Mouse (Mus musculus): ENCODE data around the gene Klhl29.

The Klhl29 gene

GRCm38 (mm10) chr12:5226676-5227654 is 148.5 kb downstream of the Klhl29 start:
- no peaks in the 10 kb centered on the region for H3K36me3 ChIP-seq (ENCODE audit: insufficient read depth, low read length)
- TF ChIP-seq POU5F1 (IDR thresholded peaks at IDR 0.05; ENCODE audit: borderline replicate concordance, low read length) (no peak), CTCF (conservative IDR thresholded peaks at IDR 0.05; ENCODE audit: low read length) (no peak), NANOG (IDR thresholded peaks at IDR 0.05; ENCODE audit: borderline replicate concordance, low read length) (no peak; the same call in 1 of the 2 replicates)
- H3K27me3 ChIP-seq (ENCODE audit: insufficient read depth, low read length), result peaks cover 7% of the 10 kb centered on the region; the same call in 1 of the 2 replicates
- no peak overlapping the region for H3K4me3 ChIP-seq (replicated peaks; ENCODE audit: low read length)
- no peaks in the 10 kb centered on the region for H3K9me3 ChIP-seq (ENCODE audit: low read length)
- H3K4me1 ChIP-seq (replicated peaks; ENCODE audit: low read depth, low read length), result peaks cover 14% of the 10 kb centered on the region

- H3K27me3 ChIP-seq (ENCODE audit: insufficient read depth, low read length), result peaks cover 20% of the 10 kb centered on the region
- no peak overlapping the region for H3K4me3 ChIP-seq (replicated peaks; ENCODE audit: low read length)
- no peaks in the 10 kb centered on the region for H3K36me3 ChIP-seq (ENCODE audit: insufficient read depth, low read length)
- H3K9me3 ChIP-seq (ENCODE audit: low read length), result no peaks in the 10 kb centered on the region
- H3K4me1 ChIP-seq (replicated peaks; ENCODE audit: low read depth, low read length), result peaks cover 14% of the 10 kb centered on the region
- TF ChIP-seq NANOG (IDR thresholded peaks at IDR 0.05; ENCODE audit: borderline replicate concordance, low read length) (no peak), POU5F1 (IDR thresholded peaks at IDR 0.05; ENCODE audit: borderline replicate concordance, low read length) (no peak)
These were observed 151.9 kb downstream of the Klhl29 start for GRCm38 (mm10) chr12:5223595-5223994.

- Histone ChIP-seq H3K4me3 (replicated peaks; ENCODE audit: low read length) (no peak overlapping the region), H3K36me3 (ENCODE audit: insufficient read depth, low read length) (no peaks in the 10 kb centered on the region), H3K27me3 (ENCODE audit: insufficient read depth, low read length) (peaks cover 20% of the 10 kb centered on the region), H3K9me3 (ENCODE audit: low read length) (no peaks in the 10 kb centered on the region), H3K4me1 (replicated peaks; ENCODE audit: low read depth, low read length) (peaks cover 21% of the 10 kb centered on the region)
- no peak for TF ChIP-seq NANOG (IDR thresholded peaks at IDR 0.05; ENCODE audit: borderline replicate concordance, low read length)
- TF ChIP-seq CTCF (conservative IDR thresholded peaks at IDR 0.05; ENCODE audit: low read length), result no peak
- no peak for TF ChIP-seq POU5F1 (IDR thresholded peaks at IDR 0.05; ENCODE audit: borderline replicate concordance, low read length)
These were observed 152.9 kb downstream of the Klhl29 start for GRCm38 (mm10) chr12:5222439-5223202.

GRCm38 (mm10) chr12:5219913-5220575 is 155.4 kb downstream of the Klhl29 start:
- Histone ChIP-seq H3K27me3 (ENCODE audit: insufficient read depth, low read length) (peaks cover 13% of the 10 kb centered on the region), H3K36me3 (ENCODE audit: insufficient read depth, low read length) (no peaks in the 10 kb centered on the region), H3K4me1 (replicated peaks; ENCODE audit: low read depth, low read length) (peaks cover 22% of the 10 kb centered on the region), H3K4me3 (replicated peaks; ENCODE audit: low read length) (no peak overlapping the region), H3K9me3 (ENCODE audit: low read length) (no peaks in the 10 kb centered on the region)
- TF ChIP-seq CTCF (conservative IDR thresholded peaks at IDR 0.05; ENCODE audit: low read length) (no peak), NANOG (IDR thresholded peaks at IDR 0.05; ENCODE audit: borderline replicate concordance, low read length) (no peak), POU5F1 (IDR thresholded peaks at IDR 0.05; ENCODE audit: borderline replicate concordance, low read length) (no peak)

- H3K4me1 ChIP-seq (replicated peaks; ENCODE audit: low read depth, low read length), result peaks cover 35% of the 10 kb centered on the region
- no peak for TF ChIP-seq CTCF (conservative IDR thresholded peaks at IDR 0.05; ENCODE audit: low read length)
- no peak for TF ChIP-seq POU5F1 (IDR thresholded peaks at IDR 0.05; ENCODE audit: borderline replicate concordance, low read length)
- TF ChIP-seq NANOG (IDR thresholded peaks at IDR 0.05; ENCODE audit: borderline replicate concordance, low read length), result no peak
- H3K27me3 ChIP-seq (ENCODE audit: insufficient read depth, low read length), result peaks cover 20% of the 10 kb centered on the region
These were observed 159.4 kb downstream of the Klhl29 start for GRCm38 (mm10) chr12:5215836-5216747.

GRCm38 (mm10) chr12:5214266-5214665 is 161.2 kb downstream of the Klhl29 start:
- H3K9me3 ChIP-seq (ENCODE audit: low read length), result no peaks in the 10 kb centered on the region
- H3K4me1 ChIP-seq (replicated peaks; ENCODE audit: low read depth, low read length), result peaks cover 50% of the 10 kb centered on the region
- H3K4me3 ChIP-seq (replicated peaks; ENCODE audit: low read length), result no peak overlapping the region
- H3K36me3 ChIP-seq (ENCODE audit: insufficient read depth, low read length), result no peaks in the 10 kb centered on the region
- TF ChIP-seq POU5F1 (IDR thresholded peaks at IDR 0.05; ENCODE audit: borderline replicate concordance, low read length), result no peak
- TF ChIP-seq NANOG (IDR thresholded peaks at IDR 0.05; ENCODE audit: borderline replicate concordance, low read length), result no peak
- no peak for TF ChIP-seq CTCF (conservative IDR thresholded peaks at IDR 0.05; ENCODE audit: low read length)
- H3K27me3 ChIP-seq (ENCODE audit: insufficient read depth, low read length), result peaks cover 17% of the 10 kb centered on the region

More at GRCm38 (mm10) chr12:5215836-5216747, 159.4 kb downstream of the Klhl29 start:
- no peaks in the 10 kb centered on the region for H3K9me3 ChIP-seq (ENCODE audit: low read length)
- H3K4me3 ChIP-seq (replicated peaks; ENCODE audit: low read length), result no peak overlapping the region
- no peaks in the 10 kb centered on the region for H3K36me3 ChIP-seq (ENCODE audit: insufficient read depth, low read length)

- Histone ChIP-seq H3K4me1 (replicated peaks; ENCODE audit: low read depth, low read length) (peaks cover 50% of the 10 kb centered on the region), H3K9me3 (ENCODE audit: low read length) (peaks cover 4% of the 10 kb centered on the region; the same call in 1 of the 2 replicates), H3K4me3 (replicated peaks; ENCODE audit: low read length) (no peak overlapping the region), H3K36me3 (ENCODE audit: insufficient read depth, low read length) (no peaks in the 10 kb centered on the region), H3K27me3 (ENCODE audit: insufficient read depth, low read length) (peaks cover 22% of the 10 kb centered on the region)
- TF ChIP-seq NANOG (IDR thresholded peaks at IDR 0.05; ENCODE audit: borderline replicate concordance, low read length) (no peak), CTCF (conservative IDR thresholded peaks at IDR 0.05; ENCODE audit: low read length) (no peak), POU5F1 (IDR thresholded peaks at IDR 0.05; ENCODE audit: borderline replicate concordance, low read length) (no peak)
These were observed 162.0 kb downstream of the Klhl29 start for GRCm38 (mm10) chr12:5213339-5214104.

Measured in E14TG2a.4 (cell line).